In genomic region chr10:77544916-77545315, GRCm38 (mm10) we compare ENCODE assay signal across 8 mouse cellular contexts. TPM values are rescaled to one million over a fixed set of nuclear protein-coding genes. Genes with fewer than 3 reads are reported as not detected.
DNase-seq lines count a peak whose midpoint lies in the region.

No protein-coding gene starts in this region.

- DNase-seq in 3134 (ENCODE audit: extremely low read depth, insufficient read length, low spot score): peak; percentile 73
- peak; percentile 56 for DNase-seq in adrenal gland, postnatal 10 days
- DNase-seq in gastrocnemius, adult 18-20 months (ENCODE audit: low spot score): peak; percentile 90
- DNase-seq in left cerebral cortex, adult 18-20 months (ENCODE audit: low spot score in 2 of 2): peak; percentile 75 to 79
- peak; percentile 73 for DNase-seq in right cerebral cortex, postnatal 25 days
- DNase-seq in spleen, postnatal 4 days (ENCODE audit: low spot score in 2 of 2): no peak
- no peak for DNase-seq in spleen, postnatal 14 days (ENCODE audit: low spot score in 2 of 2)
- no peak for DNase-seq in B cell, adult 2 months

RNA-seq across cellular contexts. Expression of gene Itgb2, which starts 14.9 kb away (rescaled TPM):
- 1 to 10 TPM; 8.1 to 9.2 TPM for total RNA-seq in adrenal gland, postnatal 10 days (2021)
- 1 to 10 TPM; 1.4 to 1.7 TPM for total RNA-seq in gastrocnemius, adult 18-20 months (2021)
- total RNA-seq in left cerebral cortex, adult 18-20 months (2021): 1 to 10 TPM; 3.6 to 3.8 TPM

RNA-seq across cellular contexts. Expression of gene Fam207a, which starts 29.3 kb away (rescaled TPM):
- 10 to 100 TPM; 17.6 to 19.4 TPM for total RNA-seq in adrenal gland, postnatal 10 days (2021)
- total RNA-seq in gastrocnemius, adult 18-20 months (2021): 1 to 10 TPM; 6.9 to 8.7 TPM
- total RNA-seq in left cerebral cortex, adult 18-20 months (2021): 10 to 100 TPM; 34.7 to 35.8 TPM

RNA-seq across cellular contexts. Expression of gene Pttg1ip, which starts 36.6 kb away (rescaled TPM):
- 100 to 1,000 TPM; 160 to 178 TPM for total RNA-seq in adrenal gland, postnatal 10 days (2021)
- 10 to 100 TPM; 23.0 to 33.6 TPM for total RNA-seq in gastrocnemius, adult 18-20 months (2021)
- total RNA-seq in left cerebral cortex, adult 18-20 months (2021): 10 to 100 TPM; 67.0 to 72.0 TPM

Comparison
In these comparisons a context has a peak if more than half of its experiments do, and no peak if none do; other contexts are left out.
1. DNase-seq: peak in 3134 (single experiment), adrenal gland, postnatal 10 days (single experiment), gastrocnemius, adult 18-20 months (single experiment), left cerebral cortex, adult 18-20 months (2 of 2) and right cerebral cortex, postnatal 25 days (single experiment); none in spleen, postnatal 4 days (0 of 2), spleen, postnatal 14 days (0 of 2) and B cell, adult 2 months (0 of 2).